Mouse (Mus musculus): Measurements from ENCODE around the gene Zfp981. TPM values are rescaled to one million over a fixed set of nuclear protein-coding genes. Genes with fewer than 3 reads are reported as not detected.
"Not testable (repeated sequence)": the region's sequence is repeated elsewhere in the genome, so short reads cannot be mapped to it uniquely, and the experiment has no call there.

Zfp981 gene
- polyA plus RNA-seq, 1 experiment from 2014 or later: not detected

- H3K9me3 ChIP-seq (ENCODE audit: control insufficient read depth, low read length): peaks cover 61% of the 10 kb centered on the region
- H3K4me3 ChIP-seq (ENCODE audit: low read length); H3K4me1 ChIP-seq (ENCODE audit: control insufficient read depth, insufficient read depth, low read length); H3K36me3 ChIP-seq (ENCODE audit: control insufficient read depth, insufficient read depth, low read length); H3K9ac ChIP-seq (ENCODE audit: low read depth, low read length); H3K27ac ChIP-seq (ENCODE audit: low read depth, low read length); H3K4me2 ChIP-seq (replicated peaks; ENCODE audit: low read depth, low read length); H3K27me3 ChIP-seq (ENCODE audit: control insufficient read depth, insufficient read depth, low read length); ATAC-seq (ENCODE audit: low FRiP score, low TSS enrichment): not testable (repeated sequence)
- WGBS: 87% methylated on average over 10 of the region's 10 CpGs
Observed at GRCm38 (mm10) chr4:146482546-146482945, 19.3 kb upstream of the Zfp981 start.

GRCm38 (mm10) chr4:146483571-146484280 is 18.1 kb upstream of the Zfp981 start:
- not testable (repeated sequence) for H3K27me3 ChIP-seq (ENCODE audit: control insufficient read depth, insufficient read depth, low read length); H3K36me3 ChIP-seq (ENCODE audit: control insufficient read depth, insufficient read depth, low read length); H3K4me1 ChIP-seq (ENCODE audit: control insufficient read depth, insufficient read depth, low read length); H3K4me3 ChIP-seq (ENCODE audit: low read length); H3K27ac ChIP-seq (ENCODE audit: low read depth, low read length); H3K4me2 ChIP-seq (replicated peaks; ENCODE audit: low read depth, low read length); H3K9ac ChIP-seq (ENCODE audit: low read depth, low read length)
- ATAC-seq (ENCODE audit: low FRiP score, low TSS enrichment): peak; percentile 47; the same call in 1 of the 2 replicates
- peaks cover 52% of the 10 kb centered on the region for H3K9me3 ChIP-seq (ENCODE audit: control insufficient read depth, low read length)
- 75% methylated on average over 13 of the region's 13 CpGs for WGBS

DNA sequence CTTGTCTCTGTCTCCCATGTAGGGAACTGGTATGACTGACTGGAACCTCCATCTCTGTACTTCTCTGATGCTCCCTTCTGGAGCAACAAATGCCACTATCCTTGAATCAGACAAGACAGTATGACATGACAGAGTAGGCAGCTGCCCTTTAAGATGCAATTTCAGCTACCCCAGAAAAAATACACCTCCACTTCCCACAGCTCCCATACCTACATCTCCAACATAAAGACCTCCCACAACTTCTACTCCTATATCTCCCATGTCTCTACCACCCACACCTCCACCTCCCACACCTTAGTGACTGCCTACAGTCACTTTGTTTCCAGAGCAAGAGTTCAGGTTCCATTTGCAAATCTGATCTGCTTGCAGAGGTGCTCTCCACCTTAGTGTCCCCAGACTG is 17.2 kb upstream of the Zfp981 start:
- peaks cover 54% of the 10 kb centered on the region for H3K9me3 ChIP-seq (ENCODE audit: control insufficient read depth, low read length)
- not testable (repeated sequence) for H3K4me1 ChIP-seq (ENCODE audit: control insufficient read depth, insufficient read depth, low read length)

GRCm38 (mm10) chr4:146485183-146485939 is 16.5 kb upstream of the Zfp981 start:
- H3K4me3 ChIP-seq (ENCODE audit: low read length); H3K36me3 ChIP-seq (ENCODE audit: control insufficient read depth, insufficient read depth, low read length); H3K27ac ChIP-seq (ENCODE audit: low read depth, low read length); ATAC-seq (ENCODE audit: low FRiP score, low TSS enrichment); H3K9ac ChIP-seq (ENCODE audit: low read depth, low read length); H3K27me3 ChIP-seq (ENCODE audit: control insufficient read depth, insufficient read depth, low read length); H3K4me2 ChIP-seq (replicated peaks; ENCODE audit: low read depth, low read length); H3K4me1 ChIP-seq (ENCODE audit: control insufficient read depth, insufficient read depth, low read length): not testable (repeated sequence)
- 74% methylated on average over 6 of the region's 6 CpGs for WGBS
- peaks cover 53% of the 10 kb centered on the region for H3K9me3 ChIP-seq (ENCODE audit: control insufficient read depth, low read length)

More for the DNA sequence above, 17.2 kb upstream of the Zfp981 start:
- H3K27me3 ChIP-seq (ENCODE audit: control insufficient read depth, insufficient read depth, low read length); H3K9ac ChIP-seq (ENCODE audit: low read depth, low read length); H3K4me3 ChIP-seq (ENCODE audit: low read length); H3K27ac ChIP-seq (ENCODE audit: low read depth, low read length); H3K36me3 ChIP-seq (ENCODE audit: control insufficient read depth, insufficient read depth, low read length); H3K4me2 ChIP-seq (replicated peaks; ENCODE audit: low read depth, low read length); ATAC-seq (ENCODE audit: low FRiP score, low TSS enrichment): not testable (repeated sequence)

DNA sequence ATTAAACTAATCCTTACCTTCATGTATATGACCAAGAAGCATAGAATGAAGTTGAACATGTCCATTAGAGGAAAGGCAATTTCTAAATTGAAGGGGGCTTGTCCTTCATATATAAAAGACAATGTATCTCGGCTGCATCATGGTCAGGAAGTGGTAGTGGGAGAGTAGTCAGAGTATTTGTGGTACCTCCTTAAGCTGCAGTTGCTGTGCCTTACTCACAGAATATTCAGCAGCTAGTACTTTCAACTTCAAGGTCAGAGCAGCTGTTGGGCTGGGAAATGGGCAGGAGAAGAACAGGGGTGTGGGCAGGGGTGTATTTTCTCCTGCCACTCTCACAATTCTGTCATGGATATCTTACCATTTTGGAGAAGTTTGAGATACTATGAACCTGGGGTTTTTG is 15.1 kb upstream of the Zfp981 start:
- H3K36me3 ChIP-seq (ENCODE audit: control insufficient read depth, insufficient read depth, low read length); H3K4me1 ChIP-seq (ENCODE audit: control insufficient read depth, insufficient read depth, low read length); H3K9ac ChIP-seq (ENCODE audit: low read depth, low read length); H3K4me2 ChIP-seq (replicated peaks; ENCODE audit: low read depth, low read length); H3K27ac ChIP-seq (ENCODE audit: low read depth, low read length); H3K4me3 ChIP-seq (ENCODE audit: low read length); H3K27me3 ChIP-seq (ENCODE audit: control insufficient read depth, insufficient read depth, low read length): not testable (repeated sequence)
- peaks cover 50% of the 10 kb centered on the region for H3K9me3 ChIP-seq (ENCODE audit: control insufficient read depth, low read length)
- peak; percentile 47 for ATAC-seq (ENCODE audit: low FRiP score, low TSS enrichment)
- WGBS: 77% methylated on average over 1 of the region's 1 CpGs

DNA sequence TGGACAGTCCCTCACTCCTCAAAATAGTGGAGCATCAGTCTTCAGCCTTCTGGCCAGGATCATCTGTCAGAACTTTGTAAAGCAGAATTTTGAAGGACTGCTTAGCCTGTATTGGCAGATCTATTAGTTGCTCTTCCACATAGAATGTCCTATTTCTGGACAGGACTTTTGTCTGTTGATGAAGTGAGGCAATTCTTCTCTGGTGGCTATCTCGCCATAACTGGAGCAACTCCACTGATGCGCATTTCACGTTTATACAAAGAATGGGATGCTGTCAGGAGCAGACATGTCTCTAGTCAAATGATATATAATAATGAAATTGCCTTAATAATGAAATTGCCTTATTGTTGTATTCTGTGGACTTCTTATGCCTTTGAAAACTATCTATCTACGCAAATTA is 12.6 kb upstream of the Zfp981 start:
- not testable (repeated sequence) for H3K36me3 ChIP-seq (ENCODE audit: control insufficient read depth, insufficient read depth, low read length); H3K4me2 ChIP-seq (replicated peaks; ENCODE audit: low read depth, low read length); H3K9ac ChIP-seq (ENCODE audit: low read depth, low read length); H3K4me1 ChIP-seq (ENCODE audit: control insufficient read depth, insufficient read depth, low read length); H3K4me3 ChIP-seq (ENCODE audit: low read length); H3K27ac ChIP-seq (ENCODE audit: low read depth, low read length); H3K27me3 ChIP-seq (ENCODE audit: control insufficient read depth, insufficient read depth, low read length); ATAC-seq (ENCODE audit: low FRiP score, low TSS enrichment)
- WGBS: 77% methylated on average over 4 of the region's 4 CpGs
- H3K9me3 ChIP-seq (ENCODE audit: control insufficient read depth, low read length): peaks cover 51% of the 10 kb centered on the region

DNA sequence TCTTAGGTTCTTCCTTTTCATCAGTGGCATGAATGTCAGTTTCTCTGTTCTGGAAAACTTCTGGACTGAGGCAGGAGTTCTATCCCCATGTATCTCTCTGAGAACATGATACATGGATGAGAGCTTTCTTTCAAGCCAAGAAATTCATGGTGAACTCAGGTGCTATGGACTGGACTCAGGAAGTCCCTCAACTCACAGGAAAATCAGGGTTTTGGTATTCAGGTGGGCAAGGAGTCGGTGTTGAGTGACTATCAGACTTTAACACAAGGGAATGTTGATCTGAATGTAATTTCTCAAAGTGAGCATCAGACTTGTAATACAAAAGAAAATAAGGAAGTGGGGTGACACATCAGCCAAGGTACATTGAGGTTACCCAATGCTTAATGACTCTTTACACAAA is 9.8 kb upstream of the Zfp981 start:
- H3K4me3 ChIP-seq (ENCODE audit: low read length); ATAC-seq (ENCODE audit: low FRiP score, low TSS enrichment); H3K36me3 ChIP-seq (ENCODE audit: control insufficient read depth, insufficient read depth, low read length); H3K27me3 ChIP-seq (ENCODE audit: control insufficient read depth, insufficient read depth, low read length); H3K4me2 ChIP-seq (replicated peaks; ENCODE audit: low read depth, low read length); H3K4me1 ChIP-seq (ENCODE audit: control insufficient read depth, insufficient read depth, low read length); H3K9ac ChIP-seq (ENCODE audit: low read depth, low read length); H3K27ac ChIP-seq (ENCODE audit: low read depth, low read length): not testable (repeated sequence)
- WGBS: 84% methylated on average over 1 of the region's 1 CpGs
- H3K9me3 ChIP-seq (ENCODE audit: control insufficient read depth, low read length): peaks cover 44% of the 10 kb centered on the region

DNA sequence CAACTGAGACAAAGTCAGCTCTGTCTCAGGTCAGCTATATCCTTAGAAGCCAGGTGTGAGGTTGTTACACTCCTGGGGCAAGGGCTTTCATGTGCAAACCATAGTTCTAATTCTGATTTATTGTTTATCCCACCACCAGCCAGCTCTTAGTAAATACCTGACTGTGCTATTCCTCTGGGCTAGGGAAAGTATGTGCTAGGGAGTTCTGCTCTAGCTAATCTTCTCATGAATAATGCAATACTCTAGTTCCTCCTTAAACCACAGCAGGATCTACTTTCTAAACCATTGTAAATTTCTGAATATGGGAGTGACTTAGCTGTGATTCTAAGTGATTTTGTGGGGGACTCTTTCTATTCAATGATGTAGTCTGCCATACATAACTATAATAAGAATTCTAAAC is 9.4 kb upstream of the Zfp981 start:
- Histone ChIP-seq H3K27ac (ENCODE audit: low read depth, low read length) (no peak overlapping the region), H3K36me3 (ENCODE audit: control insufficient read depth, insufficient read depth, low read length) (no peaks in the 10 kb centered on the region), H3K9me3 (ENCODE audit: control insufficient read depth, low read length) (peaks cover 46% of the 10 kb centered on the region), H3K4me1 (ENCODE audit: control insufficient read depth, insufficient read depth, low read length) (no peaks in the 10 kb centered on the region), H3K4me3 (ENCODE audit: low read length) (no peak overlapping the region), H3K9ac (ENCODE audit: low read depth, low read length) (no peak overlapping the region), H3K27me3 (ENCODE audit: control insufficient read depth, insufficient read depth, low read length) (no peaks in the 10 kb centered on the region), H3K4me2 (replicated peaks; ENCODE audit: low read depth, low read length) (no peak overlapping the region)
- ATAC-seq (ENCODE audit: low FRiP score, low TSS enrichment): no peak

DNA sequence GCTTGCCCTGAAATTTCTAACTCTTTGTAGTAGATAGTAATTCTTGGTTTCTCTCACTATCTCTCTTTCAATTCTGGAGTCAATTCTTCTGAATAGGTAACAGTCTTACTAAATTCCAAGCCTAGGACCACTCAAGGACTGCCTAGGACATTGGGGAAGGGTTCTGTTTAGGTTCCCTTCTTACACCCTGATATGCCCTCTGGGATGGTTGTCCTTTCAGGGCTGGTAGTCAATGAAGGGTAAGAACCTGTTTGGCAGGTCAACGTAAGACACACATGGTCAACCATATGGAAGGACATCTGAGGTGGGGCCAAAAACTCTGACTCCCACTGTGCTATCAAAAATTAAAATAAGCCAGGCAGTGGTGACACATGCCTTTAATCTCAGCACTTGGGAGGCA is 9.0 kb upstream of the Zfp981 start:
- Histone ChIP-seq H3K4me1 (ENCODE audit: control insufficient read depth, insufficient read depth, low read length) (no peaks in the 10 kb centered on the region), H3K9me3 (ENCODE audit: control insufficient read depth, low read length) (peaks cover 50% of the 10 kb centered on the region), H3K4me3 (ENCODE audit: low read length) (no peak overlapping the region), H3K36me3 (ENCODE audit: control insufficient read depth, insufficient read depth, low read length) (no peaks in the 10 kb centered on the region), H3K4me2 (replicated peaks; ENCODE audit: low read depth, low read length) (no peak overlapping the region), H3K27me3 (ENCODE audit: control insufficient read depth, insufficient read depth, low read length) (no peaks in the 10 kb centered on the region), H3K9ac (ENCODE audit: low read depth, low read length) (no peak overlapping the region), H3K27ac (ENCODE audit: low read depth, low read length) (no peak overlapping the region)
- ATAC-seq (ENCODE audit: low FRiP score, low TSS enrichment): peak; percentile 59
- 50% methylated on average over 1 of the region's 1 CpGs for WGBS
